Mouse (Mus musculus) heart, adult 2 months (tissue): ENCODE results near the gene Tex52. TPM values are rescaled to one million over a fixed set of nuclear protein-coding genes. Genes with fewer than 3 reads are reported as not detected.
A peak's percentile ranks its signal among the peaks of the same experiment; 100 is the strongest.

Experiments used
- DNase-seq, 2 experiments: peaks; one replicate each; pipeline ENCODE4 v3.0.0; 2021
- H3K27ac ChIP-seq: fragments of 200-600 bp; 2 replicates; pipeline ENCODE4 v1.8.1; 2022
- H3K27me3 ChIP-seq: fragments of 200-500 bp; 2 replicates; pipeline ENCODE4 v1.6.1; 2012; ENCODE audit warnings: mild to moderate bottlenecking, low read length, inconsistent platforms, mixed read lengths; ENCODE audit not compliant: control insufficient read depth, insufficient read depth
- H3K36me3 ChIP-seq: fragments of 200-500 bp; 2 replicates; pipeline ENCODE4 v1.6.1; 2012; ENCODE audit warnings: low read length, inconsistent platforms; ENCODE audit not compliant: control insufficient read depth, insufficient read depth
- H3K4me1 ChIP-seq: fragments of 200-500 bp; 2 replicates; pipeline ENCODE4 v1.6.1; 2011; ENCODE audit warnings: low read length; ENCODE audit not compliant: control insufficient read depth, insufficient read depth
- H3K4me3 ChIP-seq: fragments of 200-600 bp; 2 replicates; pipeline ENCODE4 v1.8.1; 2022
- H3K79me2 ChIP-seq: fragments of 200-500 bp; replicated peaks from 2 replicates; pipeline ENCODE4 v1.6.1; 2012; ENCODE audit warnings: mild to moderate bottlenecking, inconsistent platforms, low read length, moderate library complexity, mixed read lengths; ENCODE audit not compliant: control insufficient read depth, insufficient read depth
- H3K9ac ChIP-seq: fragments of 200-500 bp; 2 replicates; pipeline ENCODE4 v1.6.1; 2012; ENCODE audit warnings: low read depth, mild to moderate bottlenecking, control low read depth, inconsistent platforms, low read length, mixed read lengths
- CTCF ChIP-seq: fragments of 200-600 bp; IDR thresholded peaks from 2 replicates; pipeline ENCODE4 v1.8.1; 2022; ENCODE audit warnings: antibody characterized with exemption, mild to moderate bottlenecking, moderate library complexity
- EP300 ChIP-seq: fragments of 200-500 bp; IDR thresholded peaks from 2 replicates; pipeline ENCODE4 v1.6.1; 2011; ENCODE audit warnings: low read depth, low read length, control low read depth; ENCODE audit not compliant: insufficient read depth
- POLR2A ChIP-seq: fragments of 200-500 bp; IDR thresholded peaks from 2 replicates; pipeline ENCODE4 v1.6.1; 2011; ENCODE audit warnings: mild to moderate bottlenecking, low read depth, low read length, control low read depth; ENCODE audit not compliant: insufficient read depth
- WGBS: fragments of 180-500 bp; shearing (Covaris S2); methylation state at CpG from one replicate; pipeline ENCODE4 v1.1.7; 2018; 5-methylcytosine and 5-hydroxymethylcytosine counted together
- intact Hi-C: fragments of 180-260 bp; cut with DNase I; formaldehyde crosslinking; loops from one replicate; pipeline ENCODE4 v1.15.1; 2025
- polyA plus RNA-seq: library from polyadenylated mRNA; depleted of rRNA; stranded (reverse); fragments of >200 nt; gene quantifications from 2 replicates; pipeline ENCODE4 v1.2.3, GENCODE M21; 2012
- total RNA-seq, 2 experiments: library from RNA; stranded (reverse); gene quantifications; 2 replicates each; pipeline ENCODE4 v1.2.3; 2021

Tex52 gene
- total and polyA plus RNA-seq, 3 experiments, result 0.12 TPM; not detected in 2

GRCm38 (mm10) chr6:128421036-128421435 is 45.8 kb downstream of the Tex52 start:
- TF ChIP-seq POLR2A (no peak), EP300 (no peak), CTCF (no peak)
- intact Hi-C loops, result no loop called here
- WGBS, result 47% methylated on average over 2 of the region's 2 CpGs
- H3K36me3 ChIP-seq, result no peaks in the 10 kb centered on the region
- peaks cover 2% of the 10 kb centered on the region for H3K4me1 ChIP-seq
- no peaks in the 10 kb centered on the region for H3K79me2 ChIP-seq
- no peak overlapping the region for H3K9ac ChIP-seq
- no peaks in the 10 kb centered on the region for H3K27me3 ChIP-seq
- no peak for DNase-seq
- H3K4me3 ChIP-seq, result no peak overlapping the region
- no peak overlapping the region for H3K27ac ChIP-seq

- H3K27ac ChIP-seq, result no peak overlapping the region
- 85% methylated on average over 3 of the region's 3 CpGs for WGBS
Measured at GRCm38 (mm10) chr6:128421480-128421879, 46.2 kb downstream of the Tex52 start.

GRCm38 (mm10) chr6:128423496-128424268 is 48.4 kb downstream of the Tex52 start:
- no peak for DNase-seq
- peaks cover 2% of the 10 kb centered on the region for H3K4me1 ChIP-seq
- no peak overlapping the region for H3K9ac ChIP-seq
- H3K4me3 ChIP-seq, result peak overlapping the region; percentile 81
- TF ChIP-seq EP300 (no peak), POLR2A (no peak), CTCF (no peak)
- intact Hi-C loops, result no loop called here
- H3K36me3 ChIP-seq, result no peaks in the 10 kb centered on the region
- WGBS, result 46% methylated on average over 15 of the region's 16 CpGs
- H3K27me3 ChIP-seq, result no peaks in the 10 kb centered on the region
- no peaks in the 10 kb centered on the region for H3K79me2 ChIP-seq
- peak overlapping the region; percentile 100 for H3K27ac ChIP-seq

More at GRCm38 (mm10) chr6:128421480-128421879, 46.2 kb downstream of the Tex52 start:
- peaks cover 2% of the 10 kb centered on the region for H3K4me1 ChIP-seq
- TF ChIP-seq POLR2A (no peak), CTCF (no peak), EP300 (no peak)
- no peaks in the 10 kb centered on the region for H3K27me3 ChIP-seq
- H3K9ac ChIP-seq, result no peak overlapping the region
- DNase-seq, result no peak
- intact Hi-C loops, result no loop called here
- no peaks in the 10 kb centered on the region for H3K79me2 ChIP-seq
- H3K36me3 ChIP-seq, result no peaks in the 10 kb centered on the region
- no peak overlapping the region for H3K4me3 ChIP-seq

GRCm38 (mm10) chr6:128424269-128425019 is 49.2 kb downstream of the Tex52 start, which contains the start of gene Itfg2:
TSS of gene Itfg2 (minus strand) at chr6:128424931.
- Histone ChIP-seq H3K27ac (peak within 1 kb of the TSS; percentile 100), H3K36me3 (no peaks in the 10 kb centered on the region), H3K79me2 (no peaks in the 10 kb centered on the region), H3K4me3 (peak within 1 kb of the TSS; percentile 81), H3K27me3 (no peaks in the 10 kb centered on the region), H3K4me1 (peaks cover 2% of the 10 kb centered on the region), H3K9ac (peak within 1 kb of the TSS; percentile 80)
- WGBS, result under 1% methylated on average over 42 of the region's 42 CpGs
- intact Hi-C loops, result no loop called here
- DNase-seq, result peak; percentile 95 to 97
- TF ChIP-seq CTCF, result no peak
- TF ChIP-seq EP300, result peak; percentile 52
- TF ChIP-seq POLR2A, result peak; percentile 95

- Histone ChIP-seq H3K27me3 (no peaks in the 10 kb centered on the region), H3K9ac (no peak overlapping the region), H3K4me1 (peaks cover 2% of the 10 kb centered on the region), H3K79me2 (no peaks in the 10 kb centered on the region), H3K36me3 (no peaks in the 10 kb centered on the region), H3K27ac (peak overlapping the region; percentile 100), H3K4me3 (peak overlapping the region; percentile 81)
- intact Hi-C loops, result no loop called here
- 18% methylated on average over 9 of the region's 9 CpGs for WGBS
- DNase-seq, result no peak
- no peak for TF ChIP-seq POLR2A
- no peak for TF ChIP-seq CTCF
- TF ChIP-seq EP300, result no peak
Measured at GRCm38 (mm10) chr6:128425046-128425445, 49.8 kb downstream of the Tex52 start.

GRCm38 (mm10) chr6:128427571-128427970 is 52.3 kb downstream of the Tex52 start:
- Histone ChIP-seq H3K4me1 (peaks cover 3% of the 10 kb centered on the region), H3K27ac (no peak overlapping the region), H3K79me2 (no peaks in the 10 kb centered on the region), H3K27me3 (no peaks in the 10 kb centered on the region), H3K9ac (no peak overlapping the region), H3K36me3 (peaks cover 3% of the 10 kb centered on the region; the same call in 1 of the 2 replicates), H3K4me3 (no peak overlapping the region)
- 93% methylated on average over 5 of the region's 5 CpGs for WGBS
- TF ChIP-seq POLR2A (no peak), CTCF (no peak), EP300 (no peak)
- intact Hi-C loops, result no loop called here
- DNase-seq, result no peak
